Mouse (Mus musculus) adrenal gland, postnatal 36 days (tissue): ENCODE results near the gene Naa35. TPM values are rescaled to one million over a fixed set of nuclear protein-coding genes. Genes with fewer than 3 reads are reported as not detected.
A peak's percentile ranks its signal among the peaks of the same experiment; 100 is the strongest.

Source experiments
- DNase-seq, 2 experiments: peaks; one replicate each; pipeline ENCODE4 v3.0.0; 2021; ENCODE audit warnings: mixed read lengths in 1 of 2
- long read RNA-seq, 2 experiments: library from polyadenylated mRNA; stranded (forward); transcript quantifications; one replicate each; pipeline ENCODE4 v2.0.0; 2021; ENCODE audit warnings: borderline sequencing depth in 2 of 2
- total RNA-seq, 2 experiments: library from RNA; stranded (reverse); gene quantifications; 2 replicates each; pipeline ENCODE4 v1.2.3; 2021

Naa35 gene
- 10 to 100 TPM; 69.9 to 72.4 TPM for total RNA-seq
- long read RNA-seq, experiment 1, transcript Naa35-201 (23 exons, 3,793 nt), result major isoform, 23 of 45 reads
- long read RNA-seq, experiment 1, partial matches to known transcripts, result 13 of 45 reads
- long read RNA-seq, experiment 1, other reads (novel, unspliced or antisense), result 9 of 45 reads
- long read RNA-seq, experiment 2, transcript Naa35-201 (23 exons, 3,793 nt), result major isoform, 14 of 23 reads
- long read RNA-seq, experiment 2, partial matches to known transcripts, result 4 of 23 reads
- long read RNA-seq, experiment 2, other reads (novel, unspliced or antisense), result 5 of 23 reads

- peak; percentile 100 for DNase-seq
Measured at GRCm38 (mm10) chr13:59584947-59585647, at the start of gene Naa35, which contains the start of gene Agtpbp1. TSS of gene Naa35 (plus strand) at chr13:59585259. TSS of gene Agtpbp1 (minus strand) at chr13:59585227.

GRCm38 (mm10) chr13:59535746-59536145, 49.3 kb upstream of the Naa35 start:
- no peak for DNase-seq

- no peak for DNase-seq
Measured at GRCm38 (mm10) chr13:59536631-59537030, 48.4 kb upstream of the Naa35 start.

- no peak for DNase-seq
Measured at GRCm38 (mm10) chr13:59538661-59539060, 46.4 kb upstream of the Naa35 start.

- no peak for DNase-seq
Measured at GRCm38 (mm10) chr13:59540030-59540429, 45.0 kb upstream of the Naa35 start.

GRCm38 (mm10) chr13:59542411-59542810, 42.6 kb upstream of the Naa35 start:
- DNase-seq, result no peak

GRCm38 (mm10) chr13:59547091-59547490, 38.0 kb upstream of the Naa35 start:
- no peak for DNase-seq

- DNase-seq, result peak in 1 of 2 experiments; percentile 10
Measured at GRCm38 (mm10) chr13:59547716-59548115, 37.3 kb upstream of the Naa35 start.

- no peak for DNase-seq
Measured at GRCm38 (mm10) chr13:59549318-59549798, 35.7 kb upstream of the Naa35 start.

GRCm38 (mm10) chr13:59552286-59552685, 32.8 kb upstream of the Naa35 start:
- DNase-seq, result no peak

- no peak for DNase-seq
Measured at GRCm38 (mm10) chr13:59552751-59553150, 32.3 kb upstream of the Naa35 start.

- DNase-seq, result no peak
Measured at GRCm38 (mm10) chr13:59554772-59555505, 30.1 kb upstream of the Naa35 start.

- DNase-seq, result no peak
Measured at GRCm38 (mm10) chr13:59555613-59556192, 29.4 kb upstream of the Naa35 start.

GRCm38 (mm10) chr13:59556670-59557069, 28.4 kb upstream of the Naa35 start:
- peak; percentile 66 to 70 for DNase-seq

- DNase-seq, result peak; percentile 94 to 97
Measured at GRCm38 (mm10) chr13:59557185-59557985, 27.7 kb upstream of the Naa35 start.

GRCm38 (mm10) chr13:59558776-59559175, 26.3 kb upstream of the Naa35 start:
- DNase-seq, result no peak

GRCm38 (mm10) chr13:59562471-59562870, 22.6 kb upstream of the Naa35 start:
- no peak for DNase-seq

- DNase-seq, result no peak
Measured at GRCm38 (mm10) chr13:59564505-59564904, 20.6 kb upstream of the Naa35 start.

- no peak for DNase-seq
Measured at GRCm38 (mm10) chr13:59564923-59565322, 20.1 kb upstream of the Naa35 start.

GRCm38 (mm10) chr13:59565945-59566520, 19.0 kb upstream of the Naa35 start:
- DNase-seq, result no peak

GRCm38 (mm10) chr13:59571107-59571506, 14.0 kb upstream of the Naa35 start:
- no peak for DNase-seq
